Mouse (Mus musculus): ENCODE data around the gene Alkbh5.
"Not testable (repeated sequence)": the region's sequence is repeated elsewhere in the genome, so short reads cannot be mapped to it uniquely, and the experiment has no call there.

Alkbh5 gene

DNA sequence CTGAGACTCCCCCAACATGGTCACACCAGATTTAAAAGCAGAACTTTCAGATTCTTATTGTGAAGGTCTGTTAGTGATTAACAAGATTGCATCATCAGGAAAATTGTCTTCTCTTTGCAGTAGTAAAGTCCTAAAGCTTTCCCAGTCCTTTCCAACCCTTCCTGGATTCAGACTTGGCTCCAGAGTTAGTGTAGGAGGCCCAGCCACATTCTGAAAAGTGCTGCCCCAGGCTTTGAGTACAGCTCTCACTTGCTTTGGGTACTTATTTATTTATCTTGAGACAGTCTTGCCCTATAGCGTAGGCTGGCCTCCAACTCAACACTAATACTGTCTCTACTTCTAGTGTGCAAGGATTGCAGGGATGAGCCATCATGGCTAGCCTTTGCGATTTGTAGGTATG is 4.6 kb downstream of the Alkbh5 start:
- ATAC-seq (ENCODE audit: insufficient number of reproducible peaks, low FRiP score, low TSS enrichment), result no peak

DNA sequence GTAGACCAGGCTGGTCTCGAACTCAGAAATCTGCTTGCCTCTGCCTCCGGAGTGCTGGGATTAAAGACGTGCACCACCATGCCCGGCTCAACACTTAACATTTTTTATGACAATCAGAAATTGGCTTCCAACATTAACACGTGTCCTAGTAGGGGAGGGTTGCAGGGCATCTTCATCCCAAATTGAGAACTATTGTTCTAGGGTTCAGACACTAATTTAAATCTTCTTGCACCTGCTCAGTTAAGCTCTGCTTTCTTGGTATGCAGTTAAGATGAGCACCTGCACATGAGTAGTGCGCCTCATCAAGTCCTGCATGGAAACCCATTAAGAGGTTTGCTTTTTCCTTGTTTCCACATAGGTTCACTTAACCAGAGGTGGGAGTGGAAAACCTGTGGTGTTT is 5.7 kb downstream of the Alkbh5 start:
- ATAC-seq (ENCODE audit: insufficient number of reproducible peaks, low FRiP score, low TSS enrichment), result no peak

DNA sequence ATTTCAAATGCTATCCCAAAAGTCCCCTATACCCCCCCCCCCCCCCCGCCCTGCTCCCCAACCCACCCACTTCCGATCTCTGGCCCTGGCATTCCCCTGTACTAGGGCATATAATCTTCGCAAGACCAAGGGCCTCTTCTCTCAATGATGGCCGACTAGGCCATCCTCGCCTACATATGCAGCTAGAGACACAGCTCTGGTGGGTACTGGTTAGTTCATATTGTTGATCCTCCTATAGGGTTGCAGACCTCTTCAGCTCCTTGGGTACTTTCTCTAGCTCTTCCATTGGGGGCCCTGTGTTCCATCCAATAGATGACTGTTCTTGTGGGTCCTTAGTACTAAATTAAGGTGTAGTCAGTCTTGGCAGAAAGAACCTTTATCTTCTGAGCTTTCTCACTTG is 7.0 kb downstream of the Alkbh5 start:
- ATAC-seq (ENCODE audit: insufficient number of reproducible peaks, low FRiP score, low TSS enrichment), result not testable (repeated sequence)

DNA sequence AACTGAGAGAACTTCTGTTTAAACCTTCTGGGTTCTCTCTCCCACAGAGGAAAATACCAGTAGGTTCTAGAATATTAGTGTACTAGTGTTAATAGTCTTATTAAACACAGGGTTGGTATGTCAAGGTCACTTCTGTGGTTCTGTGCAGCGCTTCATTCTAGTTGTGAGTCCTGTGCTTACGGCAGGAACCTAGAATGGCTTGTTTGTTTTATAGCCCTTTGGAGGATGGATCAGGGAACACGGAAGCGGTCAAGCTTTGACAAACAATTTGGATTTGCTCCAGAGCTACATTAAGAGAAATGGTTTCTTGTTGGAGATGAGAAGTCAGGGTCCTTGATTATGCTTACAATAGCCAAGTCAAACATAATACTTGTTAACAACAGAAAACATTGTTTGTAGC is 9.3 kb downstream of the Alkbh5 start:
- no peak for ATAC-seq (ENCODE audit: insufficient number of reproducible peaks, low FRiP score, low TSS enrichment)

DNA sequence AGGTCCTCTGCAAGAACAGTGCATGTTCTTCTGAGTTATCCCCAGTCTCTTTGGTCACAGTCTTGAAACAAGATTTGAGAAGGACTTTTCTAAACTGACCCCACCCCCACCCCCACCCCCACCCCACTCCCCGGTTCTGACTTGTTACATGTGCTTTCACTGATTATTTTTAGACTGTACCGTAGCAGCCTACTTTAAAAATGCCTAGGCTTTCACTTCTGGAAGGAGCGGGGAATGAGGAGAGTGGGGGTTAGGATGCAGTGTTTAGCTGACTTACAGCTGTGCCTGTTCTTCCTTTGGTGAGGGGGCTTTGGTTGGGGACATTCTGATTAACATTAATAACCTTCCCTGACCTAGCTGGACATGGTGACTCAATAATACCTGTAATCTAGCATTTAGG is 11.9 kb downstream of the Alkbh5 start:
- no peak for ATAC-seq (ENCODE audit: insufficient number of reproducible peaks, low FRiP score, low TSS enrichment)

DNA sequence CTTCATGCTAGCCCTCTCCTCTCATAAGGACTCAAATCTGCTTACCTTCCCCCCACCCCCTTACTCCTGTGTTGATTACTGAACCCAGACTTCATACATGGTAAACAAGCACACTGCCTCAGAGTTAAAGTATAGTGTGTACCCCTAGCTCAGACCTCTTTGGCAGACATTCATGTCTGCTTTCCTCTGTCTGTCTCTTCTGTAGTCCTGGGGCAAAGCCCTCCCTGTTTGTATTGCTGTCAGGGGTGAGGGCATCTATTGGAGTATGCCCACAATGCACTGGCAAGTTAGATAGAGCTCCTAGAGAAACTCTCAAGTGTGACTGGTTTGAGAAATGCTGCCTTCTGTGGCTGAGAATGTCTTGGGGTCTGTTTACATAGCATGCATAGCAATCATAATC is 16.9 kb downstream of the Alkbh5 start:
- ATAC-seq (ENCODE audit: insufficient number of reproducible peaks, low FRiP score, low TSS enrichment), result no peak

DNA sequence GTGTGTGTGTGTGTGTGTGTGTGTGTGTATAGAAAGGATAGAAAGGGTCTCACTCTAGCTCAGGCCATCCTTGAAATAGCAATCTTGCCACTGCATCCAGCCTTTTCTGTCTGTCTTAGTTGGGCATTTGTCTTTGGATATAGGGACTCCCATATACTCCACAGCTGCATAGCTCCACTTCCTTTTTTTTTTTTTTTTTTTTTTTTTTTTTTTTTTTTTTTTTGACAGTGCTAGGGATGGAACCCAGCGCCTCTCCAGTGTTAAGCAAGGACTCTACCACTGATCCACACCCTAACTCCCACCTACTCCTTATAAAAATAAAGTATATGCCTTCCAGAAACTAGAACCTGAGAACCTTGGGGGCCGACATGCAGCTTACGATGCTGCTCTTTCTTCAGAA is 21.5 kb downstream of the Alkbh5 start:
- ATAC-seq (ENCODE audit: insufficient number of reproducible peaks, low FRiP score, low TSS enrichment), result no peak

DNA sequence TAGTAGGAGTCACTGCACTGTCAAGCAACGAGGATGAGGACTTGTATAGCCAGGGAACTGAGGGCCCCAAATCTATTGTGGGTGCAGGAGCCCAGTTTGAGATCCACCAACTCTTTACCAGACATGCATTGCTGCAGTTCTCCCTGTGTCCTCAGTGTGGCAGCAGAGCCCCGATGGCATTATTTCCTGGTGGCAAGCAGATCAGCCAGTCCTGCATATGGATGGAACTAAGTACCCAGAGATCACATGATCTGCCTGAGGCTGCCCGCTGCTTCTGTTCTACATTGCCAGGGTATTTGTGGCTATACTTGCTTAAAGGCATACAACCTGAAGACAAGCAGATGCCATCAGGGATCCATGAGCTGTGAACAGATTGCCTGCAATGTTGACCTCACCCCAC is 23.2 kb downstream of the Alkbh5 start:
- ATAC-seq (ENCODE audit: insufficient number of reproducible peaks, low FRiP score, low TSS enrichment), result peak; percentile 49; the same call in 1 of the 2 replicates

DNA sequence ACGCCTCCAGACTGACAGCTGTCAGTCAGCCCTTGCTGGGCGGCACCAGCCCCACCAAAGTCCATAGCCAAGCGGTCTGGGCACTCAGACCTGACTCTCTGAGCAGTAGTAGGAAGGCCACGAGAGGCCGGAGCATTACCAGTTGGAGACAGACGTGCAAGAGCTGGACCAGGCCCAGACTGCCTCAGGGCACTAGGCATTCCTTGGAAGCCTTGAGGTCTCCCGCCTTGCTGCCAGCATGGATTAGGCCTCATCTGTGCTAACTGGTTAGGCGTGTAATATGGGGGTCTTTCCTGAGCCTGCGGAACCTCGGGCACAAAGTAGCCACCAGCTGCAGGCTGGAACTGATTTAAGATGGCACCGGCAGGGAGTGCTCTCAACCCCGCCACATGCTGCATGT is 37.8 kb downstream of the Alkbh5 start:
- ATAC-seq (ENCODE audit: insufficient number of reproducible peaks, low FRiP score, low TSS enrichment), result not testable (repeated sequence)

Data from cerebellum, adult (tissue).